Mouse (Mus musculus): Measurements from ENCODE around the gene Sel1l3. TPM values are rescaled to one million over a fixed set of nuclear protein-coding genes. Genes with fewer than 3 reads are reported as not detected.

Gene Sel1l3
- total RNA-seq (2021): 1 to 10 TPM in 1 of 2 experiments, under 1 TPM in 1; 0.95 to 2.0 TPM
- 0.89 and 0.97 TPM in 2 replicates for polyA plus RNA-seq (2012; rRNA removed)
- long read RNA-seq, full-length matches to known transcripts: 4 of 4 reads
- long read RNA-seq, partial matches to known transcripts: 0 of 4 reads
- long read RNA-seq, other reads (novel, unspliced or antisense): 0 of 4 reads

- DNase-seq: peak; percentile 22
These were observed at the start of gene Sel1l3 for GRCm38 (mm10) chr5:53213711-53214352. TSS of gene Sel1l3 (minus strand) at chr5:53213927.

GRCm38 (mm10) chr5:53261999-53262398, 48.3 kb upstream of the Sel1l3 start:
- no peak for DNase-seq

GRCm38 (mm10) chr5:53259894-53260293, 46.2 kb upstream of the Sel1l3 start:
- DNase-seq: no peak

- peak; percentile 32 for DNase-seq
These were observed 44.5 kb upstream of the Sel1l3 start for GRCm38 (mm10) chr5:53258038-53258786.

- DNase-seq: no peak
These were observed 41.1 kb upstream of the Sel1l3 start for GRCm38 (mm10) chr5:53254821-53255220.

- DNase-seq: no peak
These were observed 40.4 kb upstream of the Sel1l3 start for GRCm38 (mm10) chr5:53254154-53254553.

- DNase-seq: no peak
These were observed 35.8 kb upstream of the Sel1l3 start for GRCm38 (mm10) chr5:53249431-53250061.

- DNase-seq: no peak
These were observed 34.8 kb upstream of the Sel1l3 start for GRCm38 (mm10) chr5:53248499-53248898.

- no peak for DNase-seq
These were observed 30.2 kb upstream of the Sel1l3 start for GRCm38 (mm10) chr5:53243933-53244332.

- DNase-seq: no peak
These were observed 29.3 kb upstream of the Sel1l3 start for GRCm38 (mm10) chr5:53242865-53243499.

GRCm38 (mm10) chr5:53241963-53242362, 28.2 kb upstream of the Sel1l3 start:
- no peak for DNase-seq

GRCm38 (mm10) chr5:53241109-53241508, 27.4 kb upstream of the Sel1l3 start:
- no peak for DNase-seq

GRCm38 (mm10) chr5:53239831-53240440, 26.2 kb upstream of the Sel1l3 start:
- DNase-seq: no peak

GRCm38 (mm10) chr5:53239189-53239588, 25.5 kb upstream of the Sel1l3 start:
- DNase-seq: no peak

GRCm38 (mm10) chr5:53238761-53239160, 25.0 kb upstream of the Sel1l3 start:
- DNase-seq: no peak

GRCm38 (mm10) chr5:53236749-53237148, 23.0 kb upstream of the Sel1l3 start:
- no peak for DNase-seq

GRCm38 (mm10) chr5:53236136-53236535, 22.4 kb upstream of the Sel1l3 start:
- peak; percentile 54 for DNase-seq

- no peak for DNase-seq
These were observed 21.8 kb upstream of the Sel1l3 start for GRCm38 (mm10) chr5:53235551-53235950.

- no peak for DNase-seq
These were observed 16.8 kb upstream of the Sel1l3 start for GRCm38 (mm10) chr5:53230560-53230959.

GRCm38 (mm10) chr5:53225434-53225833, 11.7 kb upstream of the Sel1l3 start:
- no peak for DNase-seq

- DNase-seq: no peak
These were observed 1.1 kb upstream of the Sel1l3 start for GRCm38 (mm10) chr5:53214801-53215200.

- DNase-seq: no peak
These were observed 635 bp upstream of the Sel1l3 start for GRCm38 (mm10) chr5:53214362-53214761.
